Mouse (Mus musculus) fat pad, adult 2 months (tissue): ENCODE data around the gene Phf23.
"Not testable (repeated sequence)": the region's sequence is repeated elsewhere in the genome, so short reads cannot be mapped to it uniquely, and the experiment has no call there.

ENCODE experiments used
- DNase-seq: peaks from one replicate; pipeline ENCODE4 v3.0.0-alpha.2; 2011; ENCODE audit warnings: low read depth, low spot score; ENCODE audit errors: extremely low read depth

Gene Phf23

DNA sequence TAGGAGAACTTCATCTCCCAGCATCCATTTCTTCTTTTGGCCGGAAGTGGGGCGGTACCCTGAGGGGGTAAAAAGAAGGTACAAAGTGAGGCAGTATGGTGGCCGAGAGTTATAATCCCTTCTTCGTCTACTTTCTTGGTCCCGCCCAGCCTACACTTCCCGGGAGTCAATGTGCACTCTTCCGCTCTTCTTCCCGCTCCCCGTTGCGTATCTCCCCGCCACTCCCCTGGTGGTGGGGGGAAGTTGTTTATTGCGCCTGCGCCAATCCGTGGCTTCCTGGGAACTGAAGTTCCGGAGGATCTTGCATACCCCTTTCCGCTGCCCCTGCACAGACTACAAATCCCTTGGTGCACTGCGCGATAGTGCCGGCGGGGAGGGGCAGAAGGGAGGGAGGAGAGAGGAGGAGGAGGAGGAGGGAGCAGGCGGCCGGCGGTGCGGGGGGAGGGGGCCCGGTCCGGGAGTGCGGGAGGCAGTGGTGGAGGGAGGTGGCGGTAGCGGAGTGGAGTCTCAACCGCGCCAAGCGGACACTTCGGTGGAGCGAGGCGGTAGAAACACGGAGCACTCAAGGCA lies at the start of gene Phf23:
Gene Phf23, plus strand, starts transcription at position 387 of the 570 bp plus-strand sequence.
- peak; percentile 93 for DNase-seq

DNA sequence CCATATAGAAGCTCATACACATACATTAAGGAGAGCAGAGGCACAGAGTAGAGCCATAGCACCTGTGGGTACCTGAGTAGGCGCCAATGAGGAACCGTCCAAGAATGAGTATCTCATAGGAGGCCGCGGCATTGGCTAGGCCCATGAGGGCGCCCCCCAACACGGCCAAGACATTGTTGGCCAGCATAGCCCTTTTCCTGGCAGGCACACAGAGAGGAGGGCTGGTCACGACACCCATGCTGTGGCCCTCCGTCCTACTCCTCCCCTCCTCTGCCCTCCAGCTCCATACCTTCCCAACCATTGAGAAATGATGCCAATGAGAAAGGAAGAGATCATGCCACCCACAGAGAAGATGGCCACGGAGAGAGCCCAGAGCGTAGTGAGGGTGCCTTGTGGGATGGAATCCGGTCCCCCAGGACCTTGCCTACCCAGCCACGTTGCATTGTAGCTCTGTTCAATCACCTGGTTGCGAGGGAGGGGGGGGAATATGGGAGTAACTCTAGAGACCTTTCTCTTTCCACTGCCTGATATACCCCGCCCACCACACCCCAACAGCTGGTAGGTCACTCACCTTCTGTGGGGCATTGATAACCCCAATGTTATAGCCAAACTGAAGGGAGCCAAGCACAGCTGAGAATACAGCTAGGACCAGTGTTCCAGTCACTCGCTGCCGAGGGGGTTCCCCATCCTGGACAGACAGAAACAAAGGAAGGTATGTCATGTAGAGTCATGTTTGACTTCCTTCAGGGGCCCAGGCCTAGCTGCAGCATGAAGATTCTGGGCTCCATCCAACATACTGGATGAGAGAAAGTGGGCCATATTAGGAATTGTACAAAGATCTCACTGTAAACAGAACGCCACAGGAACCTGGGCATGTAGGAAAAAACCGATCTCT lies 49.3 kb upstream of the Phf23 start:
- DNase-seq, result no peak

GRCm38 (mm10) chr11:69947337-69948065 lies 48.1 kb upstream of the Phf23 start:
- no peak for DNase-seq

- DNase-seq, result no peak
Observed at GRCm38 (mm10) chr11:69948066-69948762, 47.4 kb upstream of the Phf23 start, which contains the start of gene Slc2a4. Slc2a4 (minus strand) TSS chr11:69948188.

- no peak for DNase-seq
Observed at GRCm38 (mm10) chr11:69948763-69949150, 46.8 kb upstream of the Phf23 start.

DNA sequence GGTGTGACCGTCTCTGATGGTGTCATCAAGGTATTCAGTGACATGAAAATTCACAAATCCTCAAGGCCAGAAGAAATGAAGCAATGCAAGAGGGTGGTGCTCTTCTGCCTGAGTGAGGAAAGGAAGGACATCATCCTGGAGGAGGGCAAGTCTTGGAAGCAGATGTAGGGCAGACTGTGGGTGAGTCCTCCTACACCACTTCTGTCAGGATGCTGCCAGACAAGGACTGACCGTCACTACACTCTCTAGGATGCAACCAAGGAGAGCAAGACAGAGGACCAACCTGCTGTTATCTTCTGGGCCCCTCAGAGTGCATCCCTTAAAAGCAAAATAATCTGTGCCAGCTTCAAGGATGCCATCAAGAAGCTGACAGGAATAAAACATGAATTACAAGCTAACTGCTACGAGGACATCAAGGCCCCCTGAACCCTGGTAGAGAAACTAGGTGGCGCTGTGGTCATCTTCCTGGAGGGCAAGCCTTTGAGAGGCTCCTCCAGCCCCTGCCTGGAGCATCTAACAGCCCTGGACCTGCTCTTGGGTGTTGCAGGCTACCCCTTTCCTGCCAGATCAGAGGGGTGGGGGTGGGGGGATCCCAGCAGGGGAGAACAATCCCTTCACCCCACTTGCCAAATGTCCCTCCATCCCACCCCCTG lies 44.6 kb upstream of the Phf23 start:
- no peak for DNase-seq

DNA sequence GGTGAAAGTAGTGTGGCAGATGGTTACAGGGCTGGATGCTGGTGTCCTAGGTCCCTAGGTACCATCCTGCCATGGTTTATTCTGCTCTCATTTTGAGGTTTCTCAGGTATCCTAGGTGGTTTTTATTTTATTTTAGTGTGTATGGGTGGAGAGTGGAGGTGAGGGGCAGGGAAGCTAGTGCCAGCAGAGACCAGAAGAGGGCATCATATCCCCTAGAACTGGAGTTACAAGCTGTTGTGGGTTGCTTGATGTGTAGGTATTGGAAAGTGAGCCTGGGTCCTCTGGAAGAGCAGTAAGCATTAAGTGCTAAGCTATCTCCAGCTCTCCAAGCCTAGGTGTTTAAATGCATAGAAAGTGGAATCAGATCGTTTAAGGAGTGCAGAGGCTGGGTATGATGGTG lies 43.3 kb upstream of the Phf23 start:
- DNase-seq, result no peak

DNA sequence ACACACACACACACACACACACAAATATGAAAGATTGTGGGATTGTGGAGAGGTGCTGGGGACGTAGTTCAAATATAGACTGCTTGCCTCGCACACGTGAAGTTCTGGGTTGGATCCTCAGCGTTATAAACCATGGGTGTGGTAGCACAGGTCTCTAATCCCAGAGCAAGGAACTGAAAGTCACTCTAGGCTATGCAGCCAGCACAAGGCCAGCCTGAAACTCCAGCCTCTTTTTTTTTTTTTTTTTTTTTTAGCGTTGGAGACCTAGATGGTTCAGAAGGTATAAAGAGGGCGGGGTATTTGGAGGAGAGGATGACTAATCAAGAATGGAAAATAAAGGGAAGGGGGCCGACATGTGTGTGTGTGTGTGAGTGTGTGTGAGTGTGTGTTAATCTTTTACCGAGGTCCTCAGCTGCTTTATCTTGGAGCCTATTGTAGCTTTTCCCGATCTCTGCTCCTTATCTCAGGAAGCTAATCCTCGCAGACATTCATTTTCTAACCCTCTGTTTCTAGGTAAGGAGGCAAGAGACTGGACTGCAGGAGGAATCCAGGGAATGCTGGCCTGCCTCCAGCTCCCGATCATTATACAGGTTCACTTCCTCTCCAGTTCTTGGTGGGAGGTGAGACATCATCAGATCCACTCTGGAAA lies 42.2 kb upstream of the Phf23 start:
- no peak for DNase-seq

DNA sequence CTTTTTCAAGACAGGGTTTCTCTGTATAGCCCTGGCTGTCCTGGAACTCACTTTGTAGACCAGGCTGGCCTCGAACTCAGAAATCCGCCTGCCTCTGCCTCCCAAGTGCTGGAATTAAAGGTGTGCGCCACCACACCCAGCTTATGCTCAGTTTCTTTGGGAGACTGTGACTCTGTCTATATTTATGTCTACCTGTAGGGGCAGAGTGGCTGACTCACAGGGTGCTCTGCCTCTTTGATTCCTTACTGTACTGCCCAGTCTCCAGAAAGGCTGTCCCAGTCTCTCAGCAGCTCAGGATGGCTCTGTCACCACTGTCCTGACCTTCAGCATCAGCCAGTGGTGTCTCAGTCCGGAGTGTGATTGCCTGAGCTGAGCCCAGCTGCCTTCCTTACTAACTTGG lies 40.0 kb upstream of the Phf23 start:
- DNase-seq, result not testable (repeated sequence)

DNA sequence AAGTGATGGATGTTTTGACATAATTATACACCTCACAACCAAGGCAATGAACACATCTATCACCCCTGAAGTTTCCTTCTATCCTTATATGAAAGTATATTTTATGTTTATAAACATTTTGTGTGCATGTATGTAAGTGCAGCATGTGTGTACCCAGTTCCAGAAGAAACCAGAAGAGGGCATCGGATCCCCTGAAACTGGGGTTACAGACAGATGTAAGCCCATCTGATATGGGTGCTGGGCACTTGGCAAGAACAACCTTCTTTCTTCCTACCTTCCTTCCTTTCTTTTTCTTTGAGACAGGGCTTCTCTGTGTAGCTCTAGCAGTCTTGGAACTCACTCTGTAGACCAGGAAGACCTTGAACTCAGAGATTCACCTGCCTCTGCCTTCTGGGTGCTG lies 39.4 kb upstream of the Phf23 start:
- DNase-seq, result no peak

GRCm38 (mm10) chr11:69960616-69961015 lies 35.0 kb upstream of the Phf23 start:
- no peak for DNase-seq

DNA sequence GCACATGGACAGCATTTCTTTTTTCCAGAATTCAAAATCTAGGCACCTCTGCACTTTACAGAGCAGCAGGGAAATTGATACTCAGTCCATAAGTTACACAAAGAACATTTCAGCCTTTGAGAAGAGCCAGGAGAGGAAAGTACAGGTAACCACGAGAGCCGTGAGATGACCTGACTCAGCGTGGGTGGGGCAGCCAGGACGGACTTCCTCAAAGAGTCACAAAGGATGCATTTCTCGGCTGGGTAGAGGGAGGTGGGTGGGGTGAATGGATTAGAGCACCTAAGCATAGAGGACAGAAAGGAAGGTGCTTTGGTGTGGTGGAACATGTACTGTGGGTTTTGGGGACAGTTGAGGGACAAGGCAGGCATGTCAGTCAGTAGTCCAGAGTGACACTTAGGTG lies 33.7 kb upstream of the Phf23 start:
- no peak for DNase-seq

DNA sequence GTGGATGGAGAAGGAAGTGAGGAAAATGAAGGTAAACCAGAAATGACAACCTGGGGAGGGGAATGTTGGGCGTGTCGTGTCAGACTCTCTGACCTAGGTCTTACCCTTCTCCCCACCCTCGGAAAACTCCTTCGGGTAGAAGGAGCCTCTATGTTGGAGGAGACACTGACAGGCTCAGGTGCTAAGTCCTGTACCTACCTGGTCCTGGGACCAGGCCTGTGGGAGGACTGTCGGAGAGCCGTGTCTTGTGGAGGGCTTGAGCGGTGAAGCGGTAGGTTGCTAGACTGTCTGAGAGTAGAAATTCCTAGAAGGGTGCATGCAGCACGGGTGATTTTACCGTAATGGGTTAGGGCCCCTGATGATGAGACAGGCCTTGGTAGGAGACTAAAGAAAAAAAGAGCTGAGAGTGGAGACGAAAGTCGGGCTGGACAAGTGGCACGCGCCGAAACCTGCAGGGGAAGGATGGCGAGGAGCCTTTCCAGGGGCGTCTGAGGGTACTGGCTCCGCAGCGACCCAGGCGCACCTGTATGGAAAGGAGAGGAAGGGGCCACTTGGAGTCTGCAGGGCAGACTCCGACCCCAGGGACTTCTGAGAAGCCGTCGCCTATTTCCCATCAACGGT lies 30.8 kb upstream of the Phf23 start, which contains the start of gene Cldn7:
Gene Cldn7, plus strand, starts transcription at position 130 of the 621 bp plus-strand sequence.
- DNase-seq, result no peak

- DNase-seq, result no peak
Observed at GRCm38 (mm10) chr11:69965271-69966005, 30.1 kb upstream of the Phf23 start.

DNA sequence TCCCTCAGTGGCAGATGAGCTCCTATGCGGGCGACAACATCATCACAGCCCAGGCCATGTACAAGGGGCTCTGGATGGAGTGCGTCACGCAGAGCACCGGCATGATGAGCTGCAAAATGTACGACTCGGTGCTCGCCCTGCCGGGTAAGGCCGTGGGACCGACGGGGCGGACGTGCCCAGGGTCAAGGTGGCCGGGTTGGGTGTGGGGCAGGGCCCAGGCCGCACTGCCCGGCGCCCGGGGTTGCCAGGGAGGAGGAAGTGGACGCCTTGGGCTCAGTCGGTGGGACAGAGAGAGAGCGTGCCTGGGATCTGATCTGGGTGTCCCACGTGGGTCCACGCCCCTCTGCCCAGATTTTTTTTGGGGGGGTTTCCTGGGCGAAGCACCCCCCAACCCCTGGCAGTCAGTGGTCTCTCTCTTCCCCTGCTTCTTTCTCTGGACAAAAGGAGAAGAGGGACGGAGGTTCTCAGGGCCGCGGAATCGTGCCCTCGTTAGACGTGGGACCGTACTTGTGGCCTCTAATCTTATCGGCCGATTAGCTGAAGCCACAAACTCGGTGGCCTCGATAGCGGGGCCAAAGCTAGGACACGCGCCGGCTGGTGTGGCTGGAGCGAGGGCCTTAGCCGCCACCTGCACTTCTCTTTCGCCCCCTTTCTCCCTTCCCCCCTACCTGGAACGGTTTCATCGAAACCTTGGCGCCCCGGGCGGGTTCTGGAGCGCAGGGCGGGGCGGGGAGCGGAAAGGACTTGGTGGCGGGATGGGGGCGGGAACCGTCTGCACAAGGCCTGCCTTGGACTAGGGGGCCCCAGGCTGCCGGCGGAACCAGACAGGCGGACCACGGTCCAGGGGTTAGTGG lies 29.3 kb upstream of the Phf23 start:
- DNase-seq, result no peak

DNA sequence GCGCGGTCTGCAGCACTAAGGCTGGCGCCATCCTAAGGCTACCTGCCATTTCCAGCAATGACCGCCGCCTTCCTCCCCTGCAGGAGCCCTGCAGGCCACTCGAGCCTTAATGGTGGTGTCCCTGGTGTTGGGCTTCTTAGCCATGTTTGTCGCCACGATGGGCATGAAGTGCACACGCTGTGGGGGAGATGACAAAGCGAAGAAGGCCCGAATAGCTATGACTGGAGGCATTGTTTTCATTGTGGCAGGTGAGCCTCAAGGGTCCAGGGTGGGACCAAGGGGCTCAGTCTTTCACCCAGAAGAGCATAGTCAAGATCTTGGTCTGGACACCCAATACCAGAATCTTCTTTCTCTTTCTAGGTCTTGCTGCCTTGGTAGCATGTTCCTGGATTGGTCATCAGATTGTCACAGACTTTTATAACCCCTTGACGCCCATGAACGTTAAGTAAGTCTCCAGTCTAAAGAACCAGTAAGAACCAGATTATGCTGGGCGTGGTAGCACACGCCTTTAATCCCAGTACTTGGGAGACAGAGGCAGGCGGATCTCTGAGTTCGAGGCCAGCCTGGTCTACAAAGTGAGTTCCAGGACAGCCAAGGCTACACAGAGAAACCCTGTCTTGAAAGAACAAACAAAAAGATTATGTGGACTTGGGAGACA lies 28.6 kb upstream of the Phf23 start:
- no peak for DNase-seq

DNA sequence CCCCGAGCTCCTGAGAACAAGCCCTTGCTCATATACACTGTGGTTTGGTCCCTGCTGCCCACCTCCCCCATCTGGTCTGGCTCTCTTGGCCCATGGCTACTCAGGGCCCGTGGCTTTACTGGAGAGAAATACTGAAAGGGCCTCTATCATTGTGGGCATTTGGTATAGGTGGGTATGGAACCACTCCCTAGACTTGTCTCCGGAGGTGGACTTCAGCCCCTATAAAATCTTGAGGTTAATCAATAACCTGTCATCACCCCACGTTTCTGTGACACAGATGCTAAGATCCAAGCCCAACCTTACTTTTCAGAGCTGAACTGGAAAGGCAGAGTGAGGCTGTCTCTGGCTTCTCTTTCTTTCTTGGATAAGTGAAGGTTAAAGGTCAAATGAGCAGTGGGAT lies 26.8 kb upstream of the Phf23 start:
- DNase-seq, result no peak

DNA sequence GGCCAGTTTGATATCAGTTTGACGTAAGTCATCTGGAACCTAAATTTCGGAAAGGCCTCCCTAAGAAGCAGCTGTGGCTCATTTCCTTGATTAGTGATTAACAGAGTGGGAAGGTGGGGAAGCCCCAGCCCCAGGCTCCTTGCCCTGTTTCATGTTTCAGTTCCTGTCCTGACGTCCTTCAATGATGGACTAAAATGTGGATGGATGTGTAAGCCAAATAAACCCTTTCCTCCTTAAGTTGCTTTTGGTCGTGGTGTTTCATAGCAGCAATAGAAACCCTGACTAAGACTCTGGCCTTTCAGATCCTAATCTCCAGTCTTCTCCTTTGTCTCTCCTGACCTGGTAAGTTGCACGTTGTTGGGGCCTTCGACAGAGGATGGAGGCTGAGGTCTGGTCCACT lies 25.4 kb upstream of the Phf23 start:
- no peak for DNase-seq
